Mouse (Mus musculus) intestine, embryonic 14.5 days (tissue): ENCODE data around the gene Rplp0. TPM values are rescaled to one million over a fixed set of nuclear protein-coding genes. Genes with fewer than 3 reads are reported as not detected.

Source experiments
- ATAC-seq: fragments of 200-750 bp; cut with Nextera tagmentation; replicated peaks from 2 replicates; pipeline ENCODE4 v1.8.0; 2017; ENCODE audit warnings: low read depth, moderate number of reproducible peaks, moderate TSS enrichment, moderate library complexity; ENCODE audit not compliant: low FRiP score, low TSS enrichment
- DNase-seq: peaks from one replicate; pipeline ENCODE4 v3.0.0-alpha.2; 2018; ENCODE audit warnings: low spot score
- H3K27ac ChIP-seq: fragments of 300-500 bp; sonication (generic); 2 replicates; pipeline ENCODE4 v1.5.1; 2014; ENCODE audit warnings: low read depth, mild to moderate bottlenecking, control low read depth
- H3K27me3 ChIP-seq: fragments of 300-500 bp; sonication (generic); replicated peaks from 2 replicates; pipeline ENCODE4 v1.6.1; 2014; ENCODE audit warnings: low read length, control low read depth; ENCODE audit not compliant: control insufficient read depth, insufficient read depth
- H3K36me3 ChIP-seq: fragments of 300-500 bp; sonication (generic); 2 replicates; pipeline ENCODE4 v1.6.1; 2014; ENCODE audit warnings: low read length, control low read depth; ENCODE audit not compliant: control insufficient read depth, insufficient read depth
- H3K4me1 ChIP-seq: fragments of 300-500 bp; sonication (generic); replicated peaks from 2 replicates; pipeline ENCODE4 v1.6.1; 2014; ENCODE audit warnings: low read length, control low read depth, mixed read lengths; ENCODE audit not compliant: control insufficient read depth, insufficient read depth
- H3K4me2 ChIP-seq: fragments of 300-500 bp; sonication (generic); 2 replicates; pipeline ENCODE4 v1.6.1; 2014; ENCODE audit warnings: low read length
- H3K4me3 ChIP-seq: fragments of 300-500 bp; sonication (generic); 2 replicates; pipeline ENCODE4 v1.5.1; 2014; ENCODE audit warnings: low read depth, low read length, control low read depth, mixed read lengths
- H3K9ac ChIP-seq: fragments of 300-500 bp; sonication (generic); 2 replicates; pipeline ENCODE4 v1.6.1; 2014; ENCODE audit warnings: mild to moderate bottlenecking, low read length
- H3K9me3 ChIP-seq: fragments of 300-500 bp; sonication (generic); 2 replicates; pipeline ENCODE4 v1.6.1; 2016; ENCODE audit warnings: low read length, control low read depth; ENCODE audit not compliant: control insufficient read depth
- WGBS: fragments of 180-500 bp; shearing (Covaris S2); extraction: QIAGEN DNeasy Blood & Tissue Kit; methylation state at CpG from one replicate; pipeline ENCODE4 v1.1.7; 2014; 5-methylcytosine and 5-hydroxymethylcytosine counted together
- polyA plus RNA-seq: library from polyadenylated mRNA; unstranded; fragments of >200 nt; fragmentation: Nextera tagmentation; extraction: Ambion mirVana; gene quantifications from 2 replicates; pipeline ENCODE4 v1.2.1, GENCODE M21; 2014

Gene Rplp0
- polyA plus RNA-seq, 1 experiment from 2014 or later: 2,116 TPM

DNA sequence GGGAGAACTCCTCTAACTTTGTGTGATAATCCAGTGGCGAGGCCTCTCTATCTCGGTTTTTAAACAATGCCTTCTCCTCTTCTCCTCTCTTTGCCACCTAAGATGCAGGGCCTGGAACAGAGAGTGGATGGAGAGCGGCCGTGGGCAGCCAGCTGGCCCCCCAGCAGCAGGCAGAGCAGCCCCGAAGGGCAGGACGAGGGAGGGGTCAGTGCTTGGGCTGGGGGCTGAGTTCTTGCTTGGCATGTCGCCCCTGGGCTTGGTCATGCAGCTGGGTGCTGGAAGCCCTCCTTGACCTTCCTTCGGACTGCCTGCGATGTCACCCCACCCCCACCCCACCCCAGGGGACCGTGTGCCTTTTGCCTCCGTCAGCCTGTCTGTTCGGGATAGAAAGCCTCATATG, 7.9 kb upstream of the Rplp0 start:
- WGBS: 76% methylated on average over 12 of the region's 12 CpGs
- Histone ChIP-seq H3K4me3 (no peak overlapping the region), H3K27ac (no peak overlapping the region), H3K4me1 (no peaks in the 10 kb centered on the region), H3K27me3 (no peaks in the 10 kb centered on the region), H3K9ac (no peak overlapping the region), H3K9me3 (no peaks in the 10 kb centered on the region), H3K36me3 (peaks cover 70% of the 10 kb centered on the region), H3K4me2 (no peak overlapping the region)
- DNase-seq (no peak), ATAC-seq (no peak)

DNA sequence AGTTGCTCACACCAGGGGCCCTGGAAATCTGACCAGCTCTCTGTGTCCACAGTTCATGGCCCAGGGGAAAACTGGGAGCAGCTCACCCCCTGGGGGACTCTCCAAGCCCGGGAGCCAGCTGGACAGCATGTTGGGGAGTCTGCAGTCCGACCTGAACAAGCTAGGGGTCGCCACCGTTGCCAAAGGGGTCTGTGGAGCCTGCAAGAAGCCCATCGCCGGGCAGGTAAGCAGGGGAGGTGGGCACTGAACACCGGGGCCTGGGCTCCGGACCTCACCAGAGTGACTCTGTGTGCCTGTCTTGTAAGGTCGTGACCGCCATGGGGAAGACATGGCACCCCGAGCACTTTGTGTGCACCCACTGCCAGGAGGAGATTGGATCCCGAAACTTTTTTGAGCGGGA, 7.5 kb upstream of the Rplp0 start:
- Histone ChIP-seq H3K4me1 (no peaks in the 10 kb centered on the region), H3K9ac (no peak overlapping the region), H3K9me3 (no peaks in the 10 kb centered on the region), H3K4me3 (no peak overlapping the region), H3K27ac (no peak overlapping the region), H3K4me2 (no peak overlapping the region), H3K27me3 (no peaks in the 10 kb centered on the region), H3K36me3 (peaks cover 66% of the 10 kb centered on the region)
- no peak for ATAC-seq
- WGBS: 82% methylated on average over 13 of the region's 13 CpGs
- no peak for DNase-seq

DNA sequence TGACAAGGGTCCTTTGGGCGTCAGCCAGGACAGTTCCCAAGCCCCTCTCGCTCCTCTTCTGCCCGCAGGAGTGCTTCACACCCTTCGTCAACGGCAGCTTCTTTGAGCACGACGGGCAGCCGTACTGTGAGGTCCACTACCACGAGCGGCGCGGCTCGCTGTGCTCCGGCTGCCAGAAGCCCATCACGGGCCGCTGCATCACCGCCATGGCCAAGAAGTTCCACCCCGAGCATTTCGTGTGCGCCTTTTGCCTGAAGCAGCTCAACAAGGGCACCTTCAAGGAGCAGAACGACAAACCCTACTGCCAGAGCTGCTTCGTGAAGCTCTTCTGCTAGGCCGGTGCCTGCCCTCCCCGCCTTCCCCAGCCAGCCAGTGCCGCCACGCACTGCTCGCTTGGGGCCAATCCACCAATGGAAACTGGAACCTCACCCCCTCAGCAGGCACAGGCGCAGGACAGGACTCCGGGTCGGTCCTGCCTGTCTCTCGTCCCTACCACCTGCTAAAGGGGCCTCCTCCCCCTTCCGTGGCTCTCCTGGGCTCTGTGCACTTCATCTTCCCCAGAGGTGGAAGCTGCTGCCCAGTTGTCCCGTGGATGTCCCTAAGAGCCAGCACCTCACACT, 5.4 kb upstream of the Rplp0 start:
- no peak overlapping the region for H3K27ac ChIP-seq
- no peak for DNase-seq
- peaks cover 46% of the 10 kb centered on the region for H3K36me3 ChIP-seq
- ATAC-seq: no peak
- H3K4me1 ChIP-seq: no peaks in the 10 kb centered on the region
- no peak overlapping the region for H3K9ac ChIP-seq
- no peaks in the 10 kb centered on the region for H3K27me3 ChIP-seq
- WGBS: 89% methylated on average over 33 of the region's 33 CpGs
- H3K4me3 ChIP-seq: no peak overlapping the region
- H3K4me2 ChIP-seq: no peak overlapping the region
- no peaks in the 10 kb centered on the region for H3K9me3 ChIP-seq

DNA sequence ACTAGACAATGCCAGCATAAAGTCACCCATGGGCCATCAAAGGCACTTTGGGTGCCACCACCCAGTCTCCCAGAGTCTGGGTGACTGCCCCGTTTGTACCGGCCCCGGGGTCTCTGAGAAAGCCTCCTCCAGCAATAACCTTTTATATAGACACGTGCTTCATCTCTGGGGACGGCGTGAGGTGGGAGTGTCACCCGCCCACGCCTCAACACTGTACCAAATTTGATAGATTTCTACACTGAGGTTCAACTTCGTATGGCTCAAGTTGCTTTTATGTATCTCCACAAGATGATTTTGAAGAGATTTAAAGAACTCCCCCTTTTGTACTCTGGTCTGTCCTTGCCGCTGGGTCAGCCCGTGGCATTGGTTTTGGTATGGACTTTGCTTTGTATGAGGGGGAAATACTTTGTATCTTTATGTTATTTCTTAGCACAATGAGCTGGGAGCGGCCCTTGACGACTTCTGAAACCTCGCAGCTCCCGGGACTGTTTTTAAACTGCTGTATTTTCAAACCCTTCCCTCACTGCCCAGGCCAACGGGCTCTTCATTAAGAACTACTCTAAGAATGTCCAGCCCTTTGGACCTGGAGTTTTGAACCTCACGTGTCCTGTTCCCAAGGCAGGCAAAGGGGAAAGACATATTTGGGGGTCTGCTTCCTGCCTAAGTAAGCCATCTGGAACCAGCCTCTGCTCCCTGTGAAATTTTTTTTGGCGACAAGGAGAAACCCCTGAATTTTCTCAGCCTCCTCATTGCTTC, 4.6 kb upstream of the Rplp0 start:
- Histone ChIP-seq H3K27ac (no peak overlapping the region), H3K9ac (no peak overlapping the region), H3K4me3 (no peak overlapping the region), H3K4me1 (no peaks in the 10 kb centered on the region), H3K36me3 (peaks cover 38% of the 10 kb centered on the region), H3K9me3 (no peaks in the 10 kb centered on the region), H3K4me2 (no peak overlapping the region), H3K27me3 (no peaks in the 10 kb centered on the region)
- DNase-seq: no peak
- 87% methylated on average over 18 of the region's 18 CpGs for WGBS
- ATAC-seq: no peak

DNA sequence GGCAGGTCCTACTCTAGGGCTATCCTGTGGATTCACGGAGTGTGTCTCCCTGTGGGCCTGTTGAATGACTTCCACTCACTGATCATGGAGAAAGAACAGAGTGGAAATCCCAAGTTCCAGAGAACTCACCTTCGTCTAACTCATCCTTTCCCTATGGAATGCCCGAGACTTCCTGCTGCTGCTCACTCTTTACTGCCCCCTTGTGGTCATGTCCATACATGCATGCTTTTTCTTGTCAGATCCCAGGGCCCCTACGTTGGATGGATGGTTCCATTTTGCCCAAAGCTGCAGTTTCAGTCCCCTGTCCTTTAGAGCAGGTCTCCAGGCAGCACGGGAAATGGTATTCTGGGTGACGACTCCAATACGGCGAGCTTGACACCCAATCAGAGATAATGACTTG, 3.0 kb upstream of the Rplp0 start:
- Histone ChIP-seq H3K27ac (no peak overlapping the region), H3K4me2 (no peak overlapping the region), H3K9me3 (no peaks in the 10 kb centered on the region), H3K4me3 (no peak overlapping the region), H3K27me3 (no peaks in the 10 kb centered on the region), H3K9ac (no peak overlapping the region), H3K36me3 (peaks cover 45% of the 10 kb centered on the region), H3K4me1 (peaks cover 6% of the 10 kb centered on the region)
- DNase-seq (peak; percentile 89), ATAC-seq (no peak)
- 11% methylated on average over 8 of the region's 8 CpGs for WGBS

DNA sequence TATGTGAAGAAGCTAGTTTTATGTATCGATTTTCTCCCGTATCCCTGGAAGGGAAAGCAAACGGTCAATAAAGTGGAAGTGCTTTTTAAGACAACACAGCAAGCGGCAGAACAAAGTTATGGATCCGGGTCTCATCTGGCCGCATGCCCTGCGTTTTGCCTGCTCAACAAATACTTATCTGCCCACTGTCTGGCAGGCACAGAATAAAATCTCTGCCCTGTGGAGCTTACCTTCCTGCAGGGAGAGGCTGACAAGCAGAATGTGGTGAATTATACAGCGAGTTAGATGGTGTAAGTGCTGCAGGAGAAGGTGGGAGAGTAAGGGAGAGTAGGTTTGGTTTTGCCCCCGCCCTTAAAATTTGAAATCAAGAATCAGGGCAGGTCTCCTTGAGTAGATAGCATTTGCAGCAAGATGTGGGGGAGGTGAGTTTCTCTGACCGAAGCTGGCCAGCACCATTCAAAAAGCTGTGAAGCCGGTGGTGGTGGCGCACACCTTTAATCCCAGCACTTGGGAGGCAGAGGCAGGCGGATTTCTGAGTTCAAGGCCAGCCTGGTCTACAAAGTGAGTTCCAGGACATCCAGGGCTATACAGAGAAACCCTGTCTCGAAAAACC, 979 bp upstream of the Rplp0 start:
- no peak for DNase-seq

DNA sequence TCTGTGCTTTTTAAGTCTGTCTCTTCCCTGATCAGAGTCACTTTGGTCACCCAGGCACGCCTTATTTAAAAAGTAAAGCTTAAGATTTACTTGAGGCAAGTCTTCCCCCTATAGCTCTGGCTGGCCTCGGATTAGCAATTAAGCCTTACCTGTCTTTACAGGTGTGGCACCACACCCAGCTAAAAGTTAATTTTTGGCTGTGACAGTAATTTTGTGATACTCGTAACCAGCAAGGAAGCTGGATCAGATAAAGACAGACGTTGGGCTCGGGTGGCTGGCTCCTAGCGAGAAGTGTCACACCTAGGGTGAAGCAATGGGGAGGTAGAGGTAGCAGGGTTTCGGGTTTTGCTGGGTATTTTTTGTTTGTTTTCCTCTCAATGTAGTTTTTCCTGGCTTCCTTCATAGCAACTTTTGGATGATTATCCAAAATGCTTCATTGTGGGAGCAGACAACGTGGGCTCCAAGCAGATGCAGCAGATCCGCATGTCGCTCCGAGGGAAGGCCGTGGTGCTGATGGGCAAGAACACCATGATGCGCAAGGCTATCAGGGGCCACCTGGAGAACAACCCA, 1.2 kb downstream of the Rplp0 start:
- Histone ChIP-seq H3K9ac (peak overlapping the region; percentile 98), H3K9me3 (no peaks in the 10 kb centered on the region), H3K27ac (peak overlapping the region; percentile 70; the same call in 1 of the 2 replicates), H3K4me3 (peak overlapping the region; percentile 57), H3K4me2 (peak overlapping the region; percentile 97), H3K4me1 (peaks cover 11% of the 10 kb centered on the region), H3K27me3 (no peaks in the 10 kb centered on the region), H3K36me3 (peaks cover 42% of the 10 kb centered on the region)
- no peak for DNase-seq
- no peak for ATAC-seq
- 34% methylated on average over 13 of the region's 13 CpGs for WGBS

More for the DNA sequence above, 979 bp upstream of the Rplp0 start:
- Histone ChIP-seq H3K4me2 (no peak overlapping the region), H3K9ac (no peak overlapping the region), H3K4me3 (no peak overlapping the region), H3K27ac (no peak overlapping the region), H3K27me3 (no peaks in the 10 kb centered on the region), H3K4me1 (peaks cover 11% of the 10 kb centered on the region), H3K9me3 (no peaks in the 10 kb centered on the region), H3K36me3 (peaks cover 51% of the 10 kb centered on the region)
- WGBS: 89% methylated on average over 14 of the region's 14 CpGs
- no peak for ATAC-seq

DNA sequence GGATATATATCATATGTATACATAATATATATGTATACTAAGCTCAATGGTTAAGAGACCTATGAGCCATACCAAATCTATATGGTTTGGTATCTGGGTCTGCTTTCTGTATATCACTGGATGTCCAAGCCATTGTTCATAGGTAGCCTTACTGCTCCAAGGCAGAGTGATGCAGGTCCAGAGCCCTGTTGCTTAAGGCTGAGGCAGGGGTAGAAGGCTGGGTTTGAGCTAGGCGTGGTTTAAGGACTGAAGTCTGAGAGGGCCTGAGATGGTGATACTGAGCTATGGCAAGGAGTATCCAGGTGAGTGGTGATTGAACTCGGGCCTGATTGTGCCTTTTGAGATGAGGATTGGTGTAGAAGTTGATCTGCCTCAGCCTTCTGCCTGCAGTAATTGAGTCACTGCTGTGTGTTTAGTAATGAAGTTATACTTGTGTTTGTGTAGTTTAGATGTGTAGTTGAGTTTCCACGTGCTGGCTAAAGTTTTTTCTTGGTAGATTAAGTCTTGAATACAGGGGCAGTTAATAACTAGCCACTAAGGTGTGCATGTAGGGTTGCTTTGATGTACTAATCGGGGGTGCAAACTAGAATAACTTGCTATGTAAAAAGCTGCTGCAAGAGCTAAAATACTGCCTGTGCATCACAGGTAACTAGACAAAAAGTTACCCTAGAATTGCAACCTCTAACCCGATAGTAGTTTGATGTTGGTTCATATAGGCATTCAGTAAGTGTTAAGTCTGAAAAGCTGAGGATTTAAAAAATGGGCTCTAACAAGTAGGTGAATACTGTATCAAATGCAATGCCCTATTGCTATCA, 4.7 kb downstream of the Rplp0 start:
- H3K27ac ChIP-seq: no peak overlapping the region
- H3K4me1 ChIP-seq: peaks cover 24% of the 10 kb centered on the region

More for the DNA sequence above, 4.7 kb downstream of the Rplp0 start:
- Histone ChIP-seq H3K4me2 (peak overlapping the region; percentile 96), H3K9ac (no peak overlapping the region), H3K4me3 (peak overlapping the region; percentile 83; the same call in 1 of the 2 replicates), H3K36me3 (peaks cover 42% of the 10 kb centered on the region), H3K9me3 (no peaks in the 10 kb centered on the region), H3K27me3 (no peaks in the 10 kb centered on the region)
- ATAC-seq (no peak), DNase-seq (no peak)
- WGBS: 49% methylated on average over 5 of the region's 5 CpGs
